Mouse (Mus musculus): ENCODE measurements around the gene Akr1d1.

Akr1d1 gene

GRCm38 (mm10) chr6:37529940-37530339 is at the start of gene Akr1d1:
Gene Akr1d1 (plus strand): TSS chr6:37530173.
- DNase-seq (ENCODE audit: extremely low spot score, low spot score): no peak

GRCm38 (mm10) chr6:37481147-37481546 is 48.8 kb upstream of the Akr1d1 start:
- no peak for DNase-seq (ENCODE audit: extremely low spot score, low spot score)

GRCm38 (mm10) chr6:37483262-37483661 is 46.7 kb upstream of the Akr1d1 start:
- no peak for DNase-seq (ENCODE audit: extremely low spot score, low spot score)

- DNase-seq (ENCODE audit: extremely low spot score, low spot score): no peak
Measured at GRCm38 (mm10) chr6:37484588-37485070, 45.3 kb upstream of the Akr1d1 start.

GRCm38 (mm10) chr6:37486502-37486901 is 43.5 kb upstream of the Akr1d1 start:
- DNase-seq (ENCODE audit: extremely low spot score, low spot score): no peak

GRCm38 (mm10) chr6:37492241-37492640 is 37.7 kb upstream of the Akr1d1 start:
- DNase-seq (ENCODE audit: extremely low spot score, low spot score): no peak

GRCm38 (mm10) chr6:37494957-37495356 is 35.0 kb upstream of the Akr1d1 start:
- no peak for DNase-seq (ENCODE audit: extremely low spot score, low spot score)

- no peak for DNase-seq (ENCODE audit: extremely low spot score, low spot score)
Measured at GRCm38 (mm10) chr6:37496866-37497265, 33.1 kb upstream of the Akr1d1 start.

- no peak for DNase-seq (ENCODE audit: extremely low spot score, low spot score)
Measured at GRCm38 (mm10) chr6:37505588-37505987, 24.4 kb upstream of the Akr1d1 start.

- no peak for DNase-seq (ENCODE audit: extremely low spot score, low spot score)
Measured at GRCm38 (mm10) chr6:37506909-37507515, 23.0 kb upstream of the Akr1d1 start.

GRCm38 (mm10) chr6:37510786-37511185 is 19.2 kb upstream of the Akr1d1 start:
- no peak for DNase-seq (ENCODE audit: extremely low spot score, low spot score)

- DNase-seq (ENCODE audit: extremely low spot score, low spot score): no peak
Measured at GRCm38 (mm10) chr6:37520631-37521375, 9.2 kb upstream of the Akr1d1 start.

GRCm38 (mm10) chr6:37532036-37532435 is 2.1 kb downstream of the Akr1d1 start:
- DNase-seq (ENCODE audit: extremely low spot score, low spot score): no peak

GRCm38 (mm10) chr6:37536831-37537230 is 6.9 kb downstream of the Akr1d1 start:
- no peak for DNase-seq (ENCODE audit: extremely low spot score, low spot score)

- no peak for DNase-seq (ENCODE audit: extremely low spot score, low spot score)
Measured at GRCm38 (mm10) chr6:37537801-37538200, 7.8 kb downstream of the Akr1d1 start.

- no peak for DNase-seq (ENCODE audit: extremely low spot score, low spot score)
Measured at GRCm38 (mm10) chr6:37538792-37539191, 8.8 kb downstream of the Akr1d1 start.

GRCm38 (mm10) chr6:37539403-37539802 is 9.4 kb downstream of the Akr1d1 start:
- DNase-seq (ENCODE audit: extremely low spot score, low spot score): no peak

- no peak for DNase-seq (ENCODE audit: extremely low spot score, low spot score)
Measured at GRCm38 (mm10) chr6:37540113-37540512, 10.1 kb downstream of the Akr1d1 start.

- no peak for DNase-seq (ENCODE audit: extremely low spot score, low spot score)
Measured at GRCm38 (mm10) chr6:37541171-37541570, 11.2 kb downstream of the Akr1d1 start.

- DNase-seq (ENCODE audit: extremely low spot score, low spot score): no peak
Measured at GRCm38 (mm10) chr6:37542145-37542544, 12.2 kb downstream of the Akr1d1 start.

GRCm38 (mm10) chr6:37552760-37553159 is 22.8 kb downstream of the Akr1d1 start:
- peak; percentile 19 for DNase-seq (ENCODE audit: extremely low spot score, low spot score)

GRCm38 (mm10) chr6:37553926-37554325 is 24.0 kb downstream of the Akr1d1 start:
- no peak for DNase-seq (ENCODE audit: extremely low spot score, low spot score)

- DNase-seq (ENCODE audit: extremely low spot score, low spot score): no peak
Measured at GRCm38 (mm10) chr6:37554327-37554726, 24.4 kb downstream of the Akr1d1 start.
